Mouse (Mus musculus): ENCODE data around the gene Galnt18. TPM values are rescaled to one million over a fixed set of nuclear protein-coding genes. Genes with fewer than 3 reads are reported as not detected.

The Galnt18 gene
- polyA plus RNA-seq, 1 experiment from 2014 or later: 112 TPM

- H3K9me3 ChIP-seq (ENCODE audit: low read length): no peaks in the 10 kb centered on the region
- H3K4me2 ChIP-seq (replicated peaks; ENCODE audit: low read depth, low read length): no peak overlapping the region
- H3K27me3 ChIP-seq (replicated peaks; ENCODE audit: insufficient read depth, low read length): no peaks in the 10 kb centered on the region
- DNase-seq (ENCODE audit: low spot score) (no peak), ATAC-seq (no peak)
- H3K9ac ChIP-seq (replicated peaks; ENCODE audit: low read depth): no peak overlapping the region
- H3K4me1 ChIP-seq (ENCODE audit: insufficient read depth, low read depth, low read length): no peaks in the 10 kb centered on the region
- H3K36me3 ChIP-seq (ENCODE audit: insufficient read depth, low read length): no peaks in the 10 kb centered on the region
- H3K27ac ChIP-seq (ENCODE audit: low read length): no peak overlapping the region
- TF ChIP-seq CTCF (IDR thresholded peaks at IDR 0.05) (no peak), EP300 (IDR thresholded peaks at IDR 0.05) (no peak)
- no peak overlapping the region for H3K4me3 ChIP-seq (ENCODE audit: low read depth, low read length)
- 71% methylated on average over 9 of the region's 9 CpGs for WGBS
Measured at GRCm38 (mm10) chr7:111563316-111564110, 216.3 kb downstream of the Galnt18 start.

- H3K9me3 ChIP-seq (ENCODE audit: low read length): no peaks in the 10 kb centered on the region
- ATAC-seq (no peak), DNase-seq (ENCODE audit: low spot score) (peak; percentile 7)
- no peaks in the 10 kb centered on the region for H3K27me3 ChIP-seq (replicated peaks; ENCODE audit: insufficient read depth, low read length)
- no peaks in the 10 kb centered on the region for H3K4me1 ChIP-seq (ENCODE audit: insufficient read depth, low read depth, low read length)
- TF ChIP-seq CTCF (IDR thresholded peaks at IDR 0.05): peak; percentile 54
- TF ChIP-seq EP300 (IDR thresholded peaks at IDR 0.05): no peak
- H3K9ac ChIP-seq (replicated peaks; ENCODE audit: low read depth): no peak overlapping the region
- no peak overlapping the region for H3K27ac ChIP-seq (ENCODE audit: low read length)
- H3K36me3 ChIP-seq (ENCODE audit: insufficient read depth, low read length): no peaks in the 10 kb centered on the region
- no peak overlapping the region for H3K4me2 ChIP-seq (replicated peaks; ENCODE audit: low read depth, low read length)
- 71% methylated on average over 3 of the region's 3 CpGs for WGBS
- no peak overlapping the region for H3K4me3 ChIP-seq (ENCODE audit: low read depth, low read length)
Measured at GRCm38 (mm10) chr7:111560097-111560496, 219.7 kb downstream of the Galnt18 start.

DNA sequence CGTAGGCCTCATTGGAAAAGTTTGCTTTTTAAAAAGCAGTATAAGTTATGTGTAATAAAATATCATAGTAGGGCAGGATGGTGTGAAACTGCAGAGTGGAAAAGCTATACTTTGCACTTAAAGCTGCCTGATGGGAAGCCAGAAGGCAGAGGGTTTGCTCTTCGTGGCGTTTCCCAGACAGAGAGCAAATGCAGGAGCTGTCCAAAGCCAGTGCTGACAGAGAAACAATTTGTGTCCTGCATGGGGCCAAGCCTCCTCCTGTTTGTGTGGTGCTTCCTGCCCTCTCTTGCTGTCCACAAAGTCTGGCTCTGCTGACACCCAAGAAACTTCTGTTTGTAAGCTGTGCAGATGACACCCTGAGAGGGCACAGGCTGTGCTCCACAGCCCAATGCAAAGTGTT is 220.8 kb downstream of the Galnt18 start:
- DNase-seq (ENCODE audit: low spot score): peak; percentile 18

GRCm38 (mm10) chr7:111550987-111551386 is 228.8 kb downstream of the Galnt18 start:
- DNase-seq (ENCODE audit: low spot score) (no peak), ATAC-seq (no peak)
- TF ChIP-seq EP300 (IDR thresholded peaks at IDR 0.05) (no peak), CTCF (IDR thresholded peaks at IDR 0.05) (peak; percentile 41)
- Histone ChIP-seq H3K27me3 (replicated peaks; ENCODE audit: insufficient read depth, low read length) (no peaks in the 10 kb centered on the region), H3K9me3 (ENCODE audit: low read length) (no peaks in the 10 kb centered on the region), H3K27ac (ENCODE audit: low read length) (no peak overlapping the region), H3K9ac (replicated peaks; ENCODE audit: low read depth) (no peak overlapping the region), H3K4me3 (ENCODE audit: low read depth, low read length) (no peak overlapping the region), H3K4me1 (ENCODE audit: insufficient read depth, low read depth, low read length) (no peaks in the 10 kb centered on the region), H3K4me2 (replicated peaks; ENCODE audit: low read depth, low read length) (no peak overlapping the region), H3K36me3 (ENCODE audit: insufficient read depth, low read length) (peaks cover 9% of the 10 kb centered on the region; the same call in 1 of the 2 replicates)
- 94% methylated on average over 1 of the region's 1 CpGs for WGBS

More for the DNA sequence above, 220.8 kb downstream of the Galnt18 start:
- peaks cover 4% of the 10 kb centered on the region; the same call in 1 of the 2 replicates for H3K36me3 ChIP-seq (ENCODE audit: insufficient read depth, low read length)
- WGBS: 47% methylated on average over 3 of the region's 3 CpGs
- ATAC-seq: no peak
- no peak overlapping the region for H3K9ac ChIP-seq (replicated peaks; ENCODE audit: low read depth)
- TF ChIP-seq CTCF (IDR thresholded peaks at IDR 0.05): no peak
- TF ChIP-seq EP300 (IDR thresholded peaks at IDR 0.05): no peak
- H3K27ac ChIP-seq (ENCODE audit: low read length): no peak overlapping the region
- no peaks in the 10 kb centered on the region for H3K9me3 ChIP-seq (ENCODE audit: low read length)
- H3K4me1 ChIP-seq (ENCODE audit: insufficient read depth, low read depth, low read length): no peaks in the 10 kb centered on the region
- H3K4me3 ChIP-seq (ENCODE audit: low read depth, low read length): no peak overlapping the region
- H3K27me3 ChIP-seq (replicated peaks; ENCODE audit: insufficient read depth, low read length): no peaks in the 10 kb centered on the region
- H3K4me2 ChIP-seq (replicated peaks; ENCODE audit: low read depth, low read length): no peak overlapping the region

DNA sequence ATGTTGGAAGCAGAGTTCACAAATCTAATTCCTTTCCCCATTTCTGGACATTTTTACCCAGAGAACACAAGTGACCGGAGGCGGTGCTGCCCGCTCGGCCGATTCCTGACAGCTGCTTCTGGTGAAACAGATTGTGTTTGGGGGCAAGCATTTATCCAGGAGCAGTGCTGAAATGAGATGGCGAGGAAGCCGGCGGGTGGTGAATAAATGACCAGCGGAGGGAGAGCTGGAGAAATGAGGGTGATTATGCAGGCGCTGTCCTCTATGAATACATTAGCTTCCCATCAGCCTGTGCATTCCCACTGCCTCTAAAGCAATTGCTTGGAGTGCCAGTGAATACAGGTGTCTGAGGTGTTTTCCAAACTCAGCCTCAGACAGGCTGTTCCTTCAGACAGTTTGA is 232.7 kb downstream of the Galnt18 start:
- Histone ChIP-seq H3K4me2 (replicated peaks; ENCODE audit: low read depth, low read length) (no peak overlapping the region), H3K27me3 (replicated peaks; ENCODE audit: insufficient read depth, low read length) (no peaks in the 10 kb centered on the region), H3K36me3 (ENCODE audit: insufficient read depth, low read length) (0 out of 2 replicates have a peak, but pooled peaks cover 3% of the 10 kb centered on the region), H3K9me3 (ENCODE audit: low read length) (no peaks in the 10 kb centered on the region), H3K27ac (ENCODE audit: low read length) (no peak overlapping the region), H3K9ac (replicated peaks; ENCODE audit: low read depth) (no peak overlapping the region), H3K4me1 (ENCODE audit: insufficient read depth, low read depth, low read length) (no peaks in the 10 kb centered on the region), H3K4me3 (ENCODE audit: low read depth, low read length) (no peak overlapping the region)
- TF ChIP-seq EP300 (IDR thresholded peaks at IDR 0.05) (no peak), CTCF (IDR thresholded peaks at IDR 0.05) (no peak)
- WGBS: 76% methylated on average over 10 of the region's 10 CpGs
- DNase-seq (ENCODE audit: low spot score) (no peak), ATAC-seq (no peak)

- TF ChIP-seq EP300 (IDR thresholded peaks at IDR 0.05) (no peak), CTCF (IDR thresholded peaks at IDR 0.05) (no peak)
- Histone ChIP-seq H3K27ac (ENCODE audit: low read length) (no peak overlapping the region), H3K36me3 (ENCODE audit: insufficient read depth, low read length) (no peaks in the 10 kb centered on the region), H3K27me3 (replicated peaks; ENCODE audit: insufficient read depth, low read length) (no peaks in the 10 kb centered on the region), H3K4me2 (replicated peaks; ENCODE audit: low read depth, low read length) (no peak overlapping the region), H3K4me1 (ENCODE audit: insufficient read depth, low read depth, low read length) (no peaks in the 10 kb centered on the region), H3K4me3 (ENCODE audit: low read depth, low read length) (no peak overlapping the region), H3K9me3 (ENCODE audit: low read length) (no peaks in the 10 kb centered on the region), H3K9ac (replicated peaks; ENCODE audit: low read depth) (no peak overlapping the region)
- DNase-seq (ENCODE audit: low spot score): no peak
- 83% methylated on average over 1 of the region's 1 CpGs for WGBS
- no peak for ATAC-seq
Measured at GRCm38 (mm10) chr7:111545614-111546013, 234.2 kb downstream of the Galnt18 start.
